In genomic region chr14:62867576-62867975, GRCm38 (mm10) we compare ENCODE assay signal across 21 mouse cellular contexts. TPM values are rescaled to one million over a fixed set of nuclear protein-coding genes. Genes with fewer than 3 reads are reported as not detected.
DNase-seq lines count a peak whose midpoint lies in the region; ATAC-seq and TF ChIP-seq lines count a peak whose summit lies in the region.
"Had no signal": no experiment of that assay in that cellular context is flagged by ENCODE, and none has a peak within 500 bp of the region (broad histone marks: within the 10 kb centered on the region; RNA-seq: fewer than 3 reads in every experiment).

No protein-coding gene starts in this region.

- no peak for TF ChIP-seq CTCF in gastrocnemius, adult 2 months (IDR thresholded peaks at IDR 0.05)
- TF ChIP-seq CTCF in liver, adult 2 months (IDR thresholded peaks at IDR 0.05; ENCODE audit: low read depth, low read length), result no peak

- ATAC-seq in liver, embryonic 12.5 days, result no peak
- ATAC-seq: forebrain, embryonic 13.5 days had no signal

- no peaks in the 10 kb centered on the region for H3K36me3 ChIP-seq in liver, adult 2 months (ENCODE audit: control insufficient read depth, insufficient read depth, low read length)
- no peaks in the 10 kb centered on the region for H3K36me3 ChIP-seq in liver, embryonic 12.5 days
- H3K36me3 ChIP-seq: heart, embryonic 15.5 days; neural tube, embryonic 12.5 days; stomach, embryonic 15.5 days had no signal

- no peak overlapping the region for H3K4me2 ChIP-seq in liver, embryonic 12.5 days
- H3K4me2 ChIP-seq: forebrain, embryonic 13.5 days; heart, embryonic 15.5 days; limb, embryonic 15.5 days; midbrain, embryonic 11.5 days; neural tube, embryonic 12.5 days; stomach, embryonic 15.5 days had no signal

- peaks cover 13% of the 10 kb centered on the region for H3K4me1 ChIP-seq in liver, adult 2 months (ENCODE audit: control insufficient read depth, insufficient read depth, low read length)
- peaks cover 28% of the 10 kb centered on the region for H3K4me1 ChIP-seq in liver, embryonic 12.5 days
- H3K4me1 ChIP-seq in brown adipose tissue, adult 24 weeks (ENCODE audit: control insufficient read depth, insufficient read depth, insufficient read length, low read length), result peaks cover 13% of the 10 kb centered on the region
- H3K4me1 ChIP-seq: limb, embryonic 15.5 days had no signal

- H3K27ac ChIP-seq in gastrocnemius, adult 2 months, result peak overlapping the region; percentile 63; the same call in 1 of the 2 replicates
- H3K27ac ChIP-seq in liver, adult 2 months (replicated peaks; ENCODE audit: insufficient read depth, low read depth, low read length), result peak overlapping the region; percentile 36; the same call in 1 of the 2 replicates
- H3K27ac ChIP-seq in liver, embryonic 12.5 days, result no peak overlapping the region
- H3K27ac ChIP-seq in brown adipose tissue, adult 24 weeks (replicated peaks; ENCODE audit: low read depth, low read length), result peak overlapping the region; percentile 11; the same call in 1 of the 2 replicates
- H3K27ac ChIP-seq: forebrain, embryonic 13.5 days; heart, adult 2 months; heart, embryonic 15.5 days; limb, embryonic 15.5 days; neural tube, embryonic 12.5 days; stomach, embryonic 15.5 days had no signal

- intact Hi-C loops in gastrocnemius, adult 2 months (cut with DNase I), result no loop called here

- H3K27me3 ChIP-seq in liver, adult 2 months (ENCODE audit: control insufficient read depth, insufficient read depth, low read length), result no peaks in the 10 kb centered on the region
- no peaks in the 10 kb centered on the region for H3K27me3 ChIP-seq in liver, embryonic 12.5 days (replicated peaks)
- H3K27me3 ChIP-seq: forebrain, embryonic 13.5 days; heart, embryonic 15.5 days; limb, embryonic 15.5 days; neural tube, embryonic 12.5 days; stomach, embryonic 15.5 days had no signal

- no peak for TF ChIP-seq POLR2A in liver, adult 2 months (IDR thresholded peaks at IDR 0.05; ENCODE audit: extremely low read depth, insufficient read depth, low read length)

- WGBS in liver, adult 2 months, result 83% methylated on average over 1 of the region's 1 CpGs
- WGBS in liver, embryonic 12.5 days (ENCODE audit: insufficient replicate concordance), result 48% methylated on average over 1 of the region's 1 CpGs

- H3K9ac ChIP-seq in liver, adult 2 months (ENCODE audit: low read depth, low read length), result no peak overlapping the region
- no peak overlapping the region for H3K9ac ChIP-seq in liver, embryonic 12.5 days
- H3K9ac ChIP-seq: forebrain, embryonic 13.5 days; heart, embryonic 15.5 days; limb, embryonic 15.5 days; neural tube, embryonic 12.5 days; stomach, embryonic 15.5 days had no signal

- peaks cover 34% of the 10 kb centered on the region for H3K79me2 ChIP-seq in liver, adult 2 months (ENCODE audit: control insufficient read depth, insufficient read depth, low read length)

- no peak overlapping the region for H3K4me3 ChIP-seq in gastrocnemius, adult 2 months
- H3K4me3 ChIP-seq in liver, adult 2 months (ENCODE audit: insufficient read depth, low read depth, low read length), result no peak overlapping the region
- no peak overlapping the region for H3K4me3 ChIP-seq in liver, embryonic 12.5 days
- H3K4me3 ChIP-seq in brown adipose tissue, adult 24 weeks (ENCODE audit: insufficient read depth, low read depth, low read length), result no peak overlapping the region
- H3K4me3 ChIP-seq: embryonic facial prominence, embryonic 10.5 days; forebrain, embryonic 13.5 days; heart, adult 2 months; heart, embryonic 15.5 days; limb, embryonic 15.5 days; neural tube, embryonic 12.5 days; stomach, embryonic 15.5 days had no signal

- no peak for DNase-seq in gastrocnemius, adult 2 months
- DNase-seq in gastrocnemius, postnatal 25 days, result no peak
- no peak for DNase-seq in liver, adult 2 months (ENCODE audit: extremely low read depth, low read depth, low spot score)
- peak; percentile 63 for DNase-seq in A20 (ENCODE audit: low read depth, low spot score)
- no peak for DNase-seq in lung, postnatal 36 days
- DNase-seq: adrenal gland, adult 2 months; cerebellum, adult 9-10 months; gastrocnemius, postnatal 10 days; heart, adult 2 months; kidney, adult 9 months; lung, adult 2 months; lung, postnatal 4 days had no signal

- H3K9me3 ChIP-seq in liver, embryonic 12.5 days (replicated peaks), result no peaks in the 10 kb centered on the region
- H3K9me3 ChIP-seq: heart, embryonic 15.5 days; neural tube, embryonic 12.5 days; stomach, embryonic 15.5 days had no signal

RNA-seq across cellular contexts. Expression of gene Wdfy2, which starts 30.1 kb away (rescaled TPM):
- total RNA-seq in gastrocnemius, adult 2 months (2021), result 1 to 10 TPM; 8.0 TPM
- total RNA-seq in gastrocnemius, postnatal 25 days (2021), result 1 to 10 TPM; 5.8 to 6.2 TPM
- total RNA-seq in liver, adult 2 months (2014; rRNA removed), result 10.7 and 11.5 TPM in 2 replicates
- polyA plus RNA-seq in liver, adult 2 months (2012; rRNA removed), result 4.8 and 6.1 TPM in 2 replicates
- 3.4 and 3.6 TPM in 2 replicates for polyA plus RNA-seq in liver, embryonic 12.5 days (2016; fragmentation: Nextera tagmentation; extraction: Ambion mirVana)
- polyA plus RNA-seq in brown adipose tissue, adult 24 weeks (2012; ENCODE audit: insufficient read depth, insufficient read length, missing spikeins), result 8.7 and 9.6 TPM in 2 replicates
